Mouse (Mus musculus): ENCODE data around the gene Carns1.

DNA sequence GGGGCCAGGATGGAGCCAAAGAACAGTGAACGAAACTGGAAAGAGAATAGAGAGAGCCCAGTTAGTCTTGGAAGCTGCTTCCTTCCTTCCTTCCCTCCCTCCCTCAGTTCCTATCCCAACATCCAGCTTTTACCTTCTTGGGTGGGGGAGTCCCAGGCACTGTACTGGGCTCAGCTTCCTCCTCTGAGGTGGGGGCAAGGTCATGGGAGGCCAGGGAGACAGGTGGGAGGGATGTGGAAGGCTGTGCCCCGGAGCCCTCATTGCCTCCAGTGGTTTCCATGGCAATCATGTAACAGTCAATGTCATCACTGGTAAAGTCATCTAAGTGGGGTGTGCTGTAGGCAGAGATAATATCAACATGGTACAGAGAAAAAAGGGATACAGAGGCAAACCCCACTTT, 20.8 kb upstream of the Carns1 start:
- TF ChIP-seq CTCF (IDR thresholded peaks at IDR 0.05; ENCODE audit: low read depth) = no peak
- TF ChIP-seq EP300 (IDR thresholded peaks at IDR 0.05; ENCODE audit: low read depth) = no peak

All from heart, postnatal 0 days (tissue).